Mouse (Mus musculus) neural tube, embryonic 14.5 days (tissue): ENCODE measurements around the gene Nek6. TPM values are rescaled to one million over a fixed set of nuclear protein-coding genes. Genes with fewer than 3 reads are reported as not detected.
A peak's percentile ranks its signal among the peaks of the same experiment; 100 is the strongest.

ENCODE experiments used
- ATAC-seq: fragments of 200-750 bp; cut with Nextera tagmentation; 2 replicates; pipeline ENCODE4 v1.8.0; 2017; ENCODE audit warnings: low read depth, mild to moderate bottlenecking, moderate TSS enrichment, moderate library complexity
- H3K27ac ChIP-seq: fragments of 300-500 bp; sonication (generic); 2 replicates; pipeline ENCODE4 v1.5.1; 2014; ENCODE audit warnings: low read depth, mild to moderate bottlenecking, control low read depth, low read length, moderate library complexity, mixed read lengths
- H3K27me3 ChIP-seq: fragments of 300-500 bp; sonication (generic); 2 replicates; pipeline ENCODE4 v1.6.1; 2014; ENCODE audit warnings: low read length; ENCODE audit not compliant: control insufficient read depth, insufficient read depth
- H3K36me3 ChIP-seq: fragments of 300-500 bp; sonication (generic); 2 replicates; pipeline ENCODE4 v1.6.1; 2014; ENCODE audit warnings: low read length, mixed read lengths; ENCODE audit not compliant: control insufficient read depth, insufficient read depth
- H3K4me1 ChIP-seq: fragments of 300-500 bp; sonication (generic); 2 replicates; pipeline ENCODE4 v1.6.1; 2014; ENCODE audit warnings: low read length; ENCODE audit not compliant: control insufficient read depth, insufficient read depth
- H3K4me2 ChIP-seq: fragments of 300-500 bp; sonication (generic); 2 replicates; pipeline ENCODE4 v1.6.1; 2014; ENCODE audit warnings: mild to moderate bottlenecking, low read depth, low read length, control low read depth
- H3K4me3 ChIP-seq: fragments of 300-500 bp; sonication (generic); 2 replicates; pipeline ENCODE4 v1.5.1; 2014; ENCODE audit warnings: low read depth, low read length, control low read depth, mixed read lengths
- H3K9ac ChIP-seq: fragments of 300-500 bp; sonication (generic); replicated peaks from 2 replicates; pipeline ENCODE4 v1.6.1; 2014; ENCODE audit warnings: low read depth, mild to moderate bottlenecking, control low read depth, low read length, mixed read lengths
- H3K9me3 ChIP-seq: fragments of 300-500 bp; sonication (generic); 2 replicates; pipeline ENCODE4 v1.6.1; 2016; ENCODE audit warnings: low read length; ENCODE audit not compliant: control insufficient read depth
- WGBS: fragments of 180-500 bp; shearing (Covaris S2); extraction: QIAGEN DNeasy Blood & Tissue Kit; methylation state at CpG from one replicate; pipeline ENCODE4 v1.1.7; 2014; 5-methylcytosine and 5-hydroxymethylcytosine counted together
- polyA plus RNA-seq: library from polyadenylated mRNA; unstranded; fragments of >200 nt; fragmentation: Nextera tagmentation; extraction: Ambion mirVana; gene quantifications from 2 replicates; pipeline ENCODE4 v1.2.1, GENCODE M21; 2014

The Nek6 gene
- polyA plus RNA-seq, 1 experiment from 2014 or later: 46.4 TPM

DNA sequence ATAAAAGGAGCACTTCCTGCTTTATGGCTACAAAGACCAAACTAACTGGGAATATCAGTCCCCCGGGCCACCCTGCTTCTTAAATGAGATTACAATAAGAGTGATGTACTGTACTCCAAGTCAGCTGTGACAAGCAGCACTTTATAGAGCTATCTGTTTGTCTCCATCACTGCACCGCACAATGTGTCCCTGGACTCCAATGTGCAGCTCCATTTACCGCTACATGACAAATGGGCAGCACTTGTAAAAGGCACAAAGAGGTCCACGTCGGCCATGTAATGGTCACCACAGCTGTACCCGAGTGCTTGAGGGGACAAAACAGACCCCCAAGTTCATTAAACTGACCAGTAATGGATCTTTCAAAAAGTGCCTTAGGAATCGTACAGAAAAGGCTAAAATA is 83.4 kb downstream of the Nek6 start:
- Histone ChIP-seq H3K27me3 (no peaks in the 10 kb centered on the region), H3K4me1 (peaks cover 17% of the 10 kb centered on the region), H3K36me3 (no peaks in the 10 kb centered on the region), H3K4me3 (no peak overlapping the region), H3K4me2 (no peak overlapping the region), H3K27ac (no peak overlapping the region), H3K9me3 (no peaks in the 10 kb centered on the region), H3K9ac (no peak overlapping the region)
- peak; percentile 81 for ATAC-seq
- 13% methylated on average over 7 of the region's 7 CpGs for WGBS

DNA sequence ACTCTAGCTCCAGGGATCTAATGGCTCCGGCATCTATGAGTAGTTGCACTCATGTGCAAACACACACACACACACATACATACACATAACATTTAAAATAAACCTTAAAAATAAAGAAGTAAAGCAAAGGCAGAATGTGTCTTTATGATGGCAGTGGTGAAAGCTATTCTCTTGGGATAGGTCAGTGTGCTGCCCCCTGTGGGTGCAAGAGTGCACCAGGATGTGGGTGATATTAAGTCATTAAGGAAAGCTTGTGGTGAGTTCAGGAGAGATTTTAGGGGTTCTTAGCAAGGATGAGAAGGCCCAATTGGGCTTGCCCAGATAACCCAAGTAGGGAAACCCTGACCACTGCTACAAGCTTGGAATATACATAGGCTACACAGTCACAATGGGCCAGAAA is 86.5 kb downstream of the Nek6 start:
- Histone ChIP-seq H3K9ac (no peak overlapping the region), H3K4me3 (no peak overlapping the region), H3K27me3 (no peaks in the 10 kb centered on the region), H3K4me1 (peaks cover 17% of the 10 kb centered on the region), H3K27ac (no peak overlapping the region), H3K4me2 (no peak overlapping the region), H3K36me3 (no peaks in the 10 kb centered on the region), H3K9me3 (no peaks in the 10 kb centered on the region)
- ATAC-seq: no peak
- 100% methylated on average over 1 of the region's 1 CpGs for WGBS

DNA sequence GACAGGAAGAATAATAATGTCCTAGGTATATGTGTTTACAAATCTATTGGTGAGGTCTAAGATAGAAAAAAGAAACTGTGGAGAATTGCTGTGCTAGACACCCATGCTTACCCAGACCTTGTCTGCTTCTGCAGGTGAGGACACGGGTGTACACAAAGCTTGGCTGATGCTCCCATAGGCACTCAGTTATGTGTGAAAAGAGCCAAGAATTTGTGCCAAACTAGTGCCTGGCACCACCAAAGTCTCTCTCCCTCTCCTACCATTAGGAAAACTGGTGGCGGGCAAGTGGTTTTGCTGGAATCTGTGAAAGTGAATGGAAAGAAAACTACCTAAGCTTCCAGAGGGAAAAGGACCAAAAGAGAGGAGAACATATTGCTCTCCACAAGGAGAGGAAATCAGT is 87.0 kb downstream of the Nek6 start:
- Histone ChIP-seq H3K9me3 (no peaks in the 10 kb centered on the region), H3K27ac (no peak overlapping the region), H3K4me3 (no peak overlapping the region), H3K27me3 (no peaks in the 10 kb centered on the region), H3K9ac (no peak overlapping the region), H3K36me3 (no peaks in the 10 kb centered on the region), H3K4me2 (no peak overlapping the region), H3K4me1 (peaks cover 17% of the 10 kb centered on the region)
- ATAC-seq: no peak
- 83% methylated on average over 2 of the region's 2 CpGs for WGBS

DNA sequence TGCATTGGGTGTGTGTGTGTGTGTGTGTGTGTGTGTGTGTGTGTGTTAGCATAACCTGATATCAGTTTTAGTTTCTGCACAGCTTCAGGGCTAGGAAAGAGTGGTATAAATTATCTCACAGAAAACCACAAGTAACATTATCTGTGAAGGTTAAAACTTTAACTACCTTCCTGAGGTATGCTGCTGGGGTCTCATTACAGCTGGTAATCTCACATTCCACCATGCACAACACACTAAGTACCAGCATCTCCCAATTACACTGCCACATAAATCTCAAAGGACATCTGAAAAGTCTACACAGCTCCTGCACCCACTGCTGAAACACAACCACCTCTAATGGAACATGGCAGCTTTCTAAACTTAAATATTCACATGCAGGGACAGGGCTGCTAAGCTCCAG is 89.4 kb downstream of the Nek6 start:
- H3K4me3 ChIP-seq: no peak overlapping the region
- no peaks in the 10 kb centered on the region for H3K36me3 ChIP-seq
- no peaks in the 10 kb centered on the region for H3K9me3 ChIP-seq
- no peak for ATAC-seq
- H3K27ac ChIP-seq: no peak overlapping the region
- H3K27me3 ChIP-seq: no peaks in the 10 kb centered on the region
- H3K4me1 ChIP-seq: peaks cover 4% of the 10 kb centered on the region
- no peak overlapping the region for H3K9ac ChIP-seq
- H3K4me2 ChIP-seq: no peak overlapping the region

DNA sequence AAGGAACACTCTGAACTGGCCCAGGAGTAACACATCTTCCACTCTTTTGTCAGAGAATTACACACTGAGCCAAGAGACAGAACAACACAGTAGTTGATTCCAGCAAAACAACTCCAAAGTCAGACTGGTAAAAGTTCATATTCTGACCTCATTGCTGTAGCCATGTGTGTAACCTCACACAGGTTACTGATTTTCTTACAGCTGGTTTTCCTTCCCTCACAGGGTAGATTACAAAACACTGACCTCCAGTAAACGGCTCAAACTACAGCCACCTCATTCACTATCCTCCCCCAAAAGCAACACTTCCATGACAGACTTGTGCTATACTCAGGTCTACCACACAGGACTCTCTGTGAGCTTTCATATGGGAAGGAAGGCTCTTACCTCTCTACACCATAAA is 96.3 kb downstream of the Nek6 start:
- H3K27ac ChIP-seq: no peak overlapping the region
- H3K27me3 ChIP-seq: no peaks in the 10 kb centered on the region
- no peaks in the 10 kb centered on the region for H3K9me3 ChIP-seq
- WGBS: 93% methylated on average over 1 of the region's 1 CpGs
- peaks cover 8% of the 10 kb centered on the region; the same call in 1 of the 2 replicates for H3K4me1 ChIP-seq
- no peaks in the 10 kb centered on the region for H3K36me3 ChIP-seq
- H3K4me3 ChIP-seq: no peak overlapping the region
- H3K4me2 ChIP-seq: no peak overlapping the region
- no peak overlapping the region for H3K9ac ChIP-seq
- no peak for ATAC-seq

DNA sequence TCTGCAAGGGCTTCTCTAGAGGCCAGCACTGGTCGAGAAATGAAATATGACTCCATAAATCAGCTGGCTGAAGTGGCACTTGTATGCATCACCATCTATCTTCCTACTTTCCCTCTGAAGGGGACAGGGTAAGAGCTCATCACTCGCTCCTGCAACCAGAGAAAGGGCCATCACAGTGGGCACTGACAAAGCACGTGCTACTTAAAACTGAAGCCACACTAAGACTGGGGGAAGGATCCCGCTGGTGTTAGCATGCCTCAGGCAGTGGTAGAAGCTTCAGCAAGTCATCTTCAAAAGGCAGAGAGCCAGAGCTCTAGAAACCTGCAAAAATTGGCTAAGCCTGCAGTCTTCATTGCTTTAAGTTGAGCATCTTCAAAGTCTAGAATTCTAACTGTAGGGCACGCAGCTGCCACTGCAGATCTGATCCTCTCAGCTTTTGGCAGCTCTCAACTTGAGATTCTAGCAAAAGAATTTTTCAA is 97.4 kb downstream of the Nek6 start:
- H3K4me1 ChIP-seq: peaks cover 8% of the 10 kb centered on the region; the same call in 1 of the 2 replicates
- peak; percentile 69; the same call in 1 of the 2 replicates for ATAC-seq
- no peaks in the 10 kb centered on the region for H3K36me3 ChIP-seq
- peak overlapping the region; percentile 24; the same call in 1 of the 2 replicates for H3K27ac ChIP-seq
- H3K9ac ChIP-seq: no peak overlapping the region
- no peak overlapping the region for H3K4me3 ChIP-seq
- H3K4me2 ChIP-seq: no peak overlapping the region
- no peaks in the 10 kb centered on the region for H3K27me3 ChIP-seq
- WGBS: 52% methylated on average over 5 of the region's 5 CpGs
- H3K9me3 ChIP-seq: no peaks in the 10 kb centered on the region

DNA sequence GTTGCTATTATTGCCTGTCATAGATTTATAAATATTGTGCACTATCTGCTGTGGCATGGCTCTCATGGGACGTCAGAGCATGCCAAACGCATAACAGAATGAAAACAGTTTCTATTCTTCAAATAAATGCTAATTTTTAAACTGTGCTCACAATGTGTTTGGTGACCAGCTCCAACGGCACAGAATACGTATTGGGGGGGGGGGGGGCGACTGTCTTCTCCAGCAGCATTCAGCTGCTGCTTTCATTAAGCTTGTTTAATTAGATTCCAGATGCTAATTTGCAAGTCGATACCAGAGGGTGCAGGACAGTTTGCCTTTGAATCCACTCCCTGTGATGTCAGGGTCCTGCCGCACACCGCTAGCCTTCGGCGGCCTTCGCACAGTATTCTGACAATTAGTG is 97.9 kb downstream of the Nek6 start:
- Histone ChIP-seq H3K36me3 (no peaks in the 10 kb centered on the region), H3K27ac (peak overlapping the region; percentile 24; the same call in 1 of the 2 replicates), H3K4me1 (peaks cover 8% of the 10 kb centered on the region; the same call in 1 of the 2 replicates), H3K9me3 (no peaks in the 10 kb centered on the region), H3K4me2 (no peak overlapping the region), H3K4me3 (no peak overlapping the region), H3K27me3 (no peaks in the 10 kb centered on the region), H3K9ac (no peak overlapping the region)
- WGBS: 34% methylated on average over 11 of the region's 11 CpGs
- peak; percentile 66; the same call in 1 of the 2 replicates for ATAC-seq

DNA sequence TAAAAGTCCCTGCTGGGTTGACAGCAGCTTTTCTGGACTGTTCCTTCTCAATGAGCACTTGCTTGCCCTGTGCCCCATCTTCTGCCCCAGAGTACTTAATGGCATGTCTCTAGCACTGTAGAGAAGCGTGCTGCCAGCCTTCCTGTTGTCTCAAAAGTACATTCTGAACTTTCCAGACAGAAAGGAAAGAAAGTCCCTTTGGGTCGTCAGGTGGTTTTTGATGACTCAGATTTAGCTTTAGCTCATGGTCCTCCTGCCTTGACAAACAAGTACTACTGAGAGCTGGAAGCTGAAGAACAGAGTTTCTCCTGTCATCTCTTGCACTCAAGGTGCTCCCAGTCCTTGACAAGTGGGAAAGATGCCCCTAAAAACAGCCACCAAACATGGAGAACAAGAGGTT is 98.7 kb downstream of the Nek6 start:
- no peaks in the 10 kb centered on the region for H3K36me3 ChIP-seq
- no peak overlapping the region for H3K4me3 ChIP-seq
- H3K9ac ChIP-seq: no peak overlapping the region
- H3K4me2 ChIP-seq: no peak overlapping the region
- no peaks in the 10 kb centered on the region for H3K27me3 ChIP-seq
- H3K27ac ChIP-seq: no peak overlapping the region
- peaks cover 13% of the 10 kb centered on the region for H3K4me1 ChIP-seq
- H3K9me3 ChIP-seq: no peaks in the 10 kb centered on the region
- ATAC-seq: no peak
- 86% methylated on average over 2 of the region's 2 CpGs for WGBS

DNA sequence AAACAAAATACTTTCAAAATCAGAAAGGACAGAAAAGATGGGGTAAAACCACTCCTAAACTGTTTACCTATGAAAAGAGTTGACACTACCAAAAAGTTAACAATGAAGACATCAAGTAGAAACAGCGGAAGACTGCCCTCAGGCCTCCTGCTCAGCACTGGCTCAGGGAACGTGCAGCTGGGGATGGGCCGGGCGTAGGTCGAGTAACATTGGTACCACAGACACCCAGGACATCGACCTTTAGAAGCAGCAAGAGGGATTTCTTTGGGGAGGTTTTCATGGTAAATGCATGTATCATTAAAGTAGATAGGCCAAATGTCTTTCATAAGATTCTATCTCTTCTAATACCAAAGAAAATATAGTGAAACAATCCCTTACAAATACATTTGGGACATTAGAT is 101.2 kb downstream of the Nek6 start:
- no peak overlapping the region for H3K4me3 ChIP-seq
- no peak overlapping the region for H3K9ac ChIP-seq
- H3K27me3 ChIP-seq: no peaks in the 10 kb centered on the region
- ATAC-seq: no peak
- H3K4me1 ChIP-seq: peaks cover 19% of the 10 kb centered on the region
- no peaks in the 10 kb centered on the region for H3K36me3 ChIP-seq
- no peaks in the 10 kb centered on the region for H3K9me3 ChIP-seq
- no peak overlapping the region for H3K4me2 ChIP-seq
- 91% methylated on average over 6 of the region's 6 CpGs for WGBS
- H3K27ac ChIP-seq: no peak overlapping the region
